Comparison of ENCODE assay signal across 11 mouse cellular contexts in genomic region chr2:79460586-79460985, GRCm38 (mm10). TPM values are rescaled to one million over a fixed set of nuclear protein-coding genes. Genes with fewer than 3 reads are reported as not detected.
DNase-seq lines count a peak whose midpoint lies in the region; ATAC-seq and TF ChIP-seq lines count a peak whose summit lies in the region.
"Had no signal": no experiment of that assay in that cellular context is flagged by ENCODE, and none has a peak within 500 bp of the region (broad histone marks: within the 10 kb centered on the region; RNA-seq: fewer than 3 reads in every experiment).

No protein-coding gene starts in this region.

- 25% methylated on average over 2 of the region's 2 CpGs for WGBS in hindbrain, postnatal 0 days

- ATAC-seq in hindbrain, postnatal 0 days: no peak

- 0 out of 2 replicates have a peak overlapping the region, but pooled peaks have one; percentile 65 for H3K27ac ChIP-seq in hindbrain, postnatal 0 days
- H3K27ac ChIP-seq: hindbrain, embryonic 15.5 days; limb, embryonic 13.5 days had no signal

- H3K4me2 ChIP-seq in hindbrain, postnatal 0 days (ENCODE audit: low read depth, low read length): 0 out of 2 replicates have a peak overlapping the region, but pooled peaks have one; percentile 48
- H3K4me2 ChIP-seq: limb, embryonic 13.5 days had no signal

- no peak overlapping the region for H3K9ac ChIP-seq in hindbrain, postnatal 0 days (replicated peaks; ENCODE audit: low read length)
- H3K9ac ChIP-seq: hindbrain, embryonic 15.5 days; limb, embryonic 13.5 days had no signal

- DNase-seq in heart, postnatal 4 days: peak; percentile 43
- no peak for DNase-seq in heart, postnatal 36 days
- peak; percentile 9 for DNase-seq in 416B (ENCODE audit: low read depth)
- DNase-seq in c-Kit-positive CD71-negative TER-119-negative erythroid progenitor cells, embryonic 14.5 days (ENCODE audit: low read depth): peak; percentile 29
- DNase-seq in hindbrain, postnatal 0 days (ENCODE audit: low spot score): no peak
- DNase-seq in frontal cortex, postnatal 25 days (ENCODE audit: low spot score in 2 of 2): no peak
- DNase-seq in gastrocnemius, adult 8-10 months (ENCODE audit: low spot score in 2 of 2): no peak
- no peak for DNase-seq in layer of hippocampus, adult 8-10 months (ENCODE audit: low spot score in 2 of 2)
- DNase-seq: gastrocnemius, postnatal 14 days had no signal

- peaks cover 17% of the 10 kb centered on the region; the same call in 1 of the 2 replicates for H3K27me3 ChIP-seq in hindbrain, postnatal 0 days (ENCODE audit: insufficient read depth, low read length)

- H3K4me3 ChIP-seq in hindbrain, postnatal 0 days (ENCODE audit: low read length): no peak overlapping the region
- H3K4me3 ChIP-seq: limb, embryonic 13.5 days had no signal

- TF ChIP-seq CTCF in hindbrain, postnatal 0 days (IDR thresholded peaks at IDR 0.05; ENCODE audit: low read depth): no peak

- H3K9me3 ChIP-seq in hindbrain, postnatal 0 days (ENCODE audit: low read length): no peaks in the 10 kb centered on the region
- H3K9me3 ChIP-seq: hindbrain, embryonic 15.5 days had no signal

- intact Hi-C loops in heart, postnatal 36 days (cut with DNase I): no loop called here

- peaks cover 7% of the 10 kb centered on the region; the same call in 1 of the 2 replicates for H3K4me1 ChIP-seq in hindbrain, postnatal 0 days (ENCODE audit: insufficient read depth, low read length)

- H3K36me3 ChIP-seq in hindbrain, postnatal 0 days (ENCODE audit: insufficient read depth, low read length): no peaks in the 10 kb centered on the region
- H3K36me3 ChIP-seq: hindbrain, embryonic 15.5 days; limb, embryonic 13.5 days had no signal

RNA-seq across cellular contexts. Expression of gene Cerkl, which starts 4.0 kb away (rescaled TPM):
- total RNA-seq in heart, postnatal 4 days (2021): 1 to 10 TPM; 1.4 to 1.8 TPM
- total RNA-seq in heart, postnatal 36 days (2021): under 1 TPM; 0.76 to 0.97 TPM
- total RNA-seq in hindbrain, postnatal 0 days (2014; rRNA removed): 0.40 and 2.1 TPM in 2 replicates
- 2.5 and 3.3 TPM in 2 replicates for polyA plus RNA-seq in hindbrain, postnatal 0 days (2015; fragmentation: Nextera tagmentation; extraction: Ambion mirVana)
- under 1 TPM; 0.19 to 0.82 (median 0.57) TPM for total RNA-seq in gastrocnemius, adult 8-10 months (2022)
- 1 to 10 TPM; 5.9 to 7.8 (median 6.4) TPM for total RNA-seq in layer of hippocampus, adult 8-10 months (2022)

RNA-seq across cellular contexts. Expression of gene Neurod1, which starts 4.0 kb away (rescaled TPM):
- not detected for total RNA-seq in heart, postnatal 4 days (2021)
- not detected for total RNA-seq in heart, postnatal 36 days (2021)
- total RNA-seq in hindbrain, postnatal 0 days (2014; rRNA removed): 42.4 and 56.0 TPM in 2 replicates
- 85.9 and 96.3 TPM in 2 replicates for polyA plus RNA-seq in hindbrain, postnatal 0 days (2015; fragmentation: Nextera tagmentation; extraction: Ambion mirVana)
- total RNA-seq in gastrocnemius, adult 8-10 months (2022): not detected
- total RNA-seq in layer of hippocampus, adult 8-10 months (2022): 10 to 100 TPM; 19.6 to 28.3 (median 22.9) TPM
- polyA plus RNA-seq: limb, embryonic 13.5 days had no signal

Comparison
In these comparisons a context has a peak if more than half of its experiments do, and no peak if none do; other contexts are left out.
1. DNase-seq: peak in heart, postnatal 4 days (single experiment), 416B (single experiment) and c-Kit-positive CD71-negative TER-119-negative erythroid progenitor cells, embryonic 14.5 days (single experiment); none in heart, postnatal 36 days (0 of 2), hindbrain, postnatal 0 days (single experiment), frontal cortex, postnatal 25 days (0 of 2), gastrocnemius, adult 8-10 months (0 of 2) and layer of hippocampus, adult 8-10 months (0 of 2).
2. RNA of gene Neurod1, which starts 4.0 kb away (total RNA-seq): 42.4 to 56.0 TPM in hindbrain, postnatal 0 days and 19.6 to 28.3 TPM in layer of hippocampus, adult 8-10 months; not detected in heart, postnatal 4 days, not detected in heart, postnatal 36 days and not detected in gastrocnemius, adult 8-10 months; every median in the first group is over 10 times any median in the second.